Mouse (Mus musculus) natural killer cell, adult 2 months (primary cell): ENCODE measurements around the gene Olfr331.
"Not testable (repeated sequence)": the region's sequence is repeated elsewhere in the genome, so short reads cannot be mapped to it uniquely, and the experiment has no call there.

Source experiments
- DNase-seq, 2 experiments: peaks; one replicate each; pipeline ENCODE4 v3.0.0; 2022; ENCODE audit warnings: low spot score in 2 of 2

The Olfr331 gene

GRCm38 (mm10) chr11:58502472-58502871 lies at the start of gene Olfr331:
TSS of gene Olfr331 (minus strand) at chr11:58502572.
- not testable (repeated sequence) for DNase-seq

GRCm38 (mm10) chr11:58546322-58546721 lies 44.0 kb upstream of the Olfr331 start, which contains the start of gene Olfr329-ps:
TSS of gene Olfr329-ps (minus strand) at chr11:58546422.
- DNase-seq = no peak

GRCm38 (mm10) chr11:58534736-58535135 lies 32.4 kb upstream of the Olfr331 start, which contains the start of gene Olfr330:
TSS of gene Olfr330 (minus strand) at chr11:58534836.
- DNase-seq = not testable (repeated sequence)

- DNase-seq = peak in 1 of 2 experiments; percentile 5
Observed at GRCm38 (mm10) chr11:58519756-58520155, 17.4 kb upstream of the Olfr331 start.

- DNase-seq = peak; percentile 14 to 48
Observed at GRCm38 (mm10) chr11:58518916-58519315, 16.5 kb upstream of the Olfr331 start.

- not testable (repeated sequence) for DNase-seq
Observed at GRCm38 (mm10) chr11:58509058-58509457, 6.7 kb upstream of the Olfr331 start.

GRCm38 (mm10) chr11:58499290-58499689 lies 3.1 kb downstream of the Olfr331 start:
- no peak for DNase-seq

GRCm38 (mm10) chr11:58498761-58499160 lies 3.6 kb downstream of the Olfr331 start:
- DNase-seq = no peak

GRCm38 (mm10) chr11:58492455-58492854 lies 9.9 kb downstream of the Olfr331 start, which contains the start of gene Olfr332:
TSS of gene Olfr332 (minus strand) at chr11:58492555.
- no peak for DNase-seq

- DNase-seq = no peak
Observed at GRCm38 (mm10) chr11:58462170-58462569, 40.2 kb downstream of the Olfr331 start, which contains the start of gene Olfr30. TSS of gene Olfr30 (minus strand) at chr11:58462270.

GRCm38 (mm10) chr11:58453592-58453991 lies 48.8 kb downstream of the Olfr331 start:
- no peak for DNase-seq

- DNase-seq = no peak
Observed at GRCm38 (mm10) chr11:58452759-58453158, 49.6 kb downstream of the Olfr331 start, which contains the start of gene Lypd9. TSS of gene Lypd9 (minus strand) at chr11:58452923.
